Mouse (Mus musculus): Measurements from ENCODE around the gene Cnrip1.

GRCm38 (mm10) chr11:17086106-17086505, 34.7 kb downstream of the Cnrip1 start:
- no peak for TF ChIP-seq POLR2A (IDR thresholded peaks at IDR 0.05; ENCODE audit: control insufficient read depth, low read depth, low read length)
- no peak for TF ChIP-seq CTCF (IDR thresholded peaks at IDR 0.05; ENCODE audit: control insufficient read depth, insufficient read depth, insufficient replicate concordance, low read depth, low read length)

Data from testis, adult 2 months (tissue).